Mouse (Mus musculus) MEL (cell line): ENCODE measurements at regions not wholly inside any gene's neighbourhood (a gene's known extent, or its start where the extent isn't known, plus 50 kb on each side); places are given as distances from the start of the nearest gene placed in this dataset.

Experiments
- DNase-seq: peaks from one replicate; pipeline ENCODE4 v3.0.0; 2011; ENCODE audit warnings: low read depth, low spot score
- H3K27ac ChIP-seq: 2 replicates; pipeline ENCODE4 v1.5.1; 2012; ENCODE audit warnings: low read depth, mild to moderate bottlenecking, control low read depth, low read length, moderate library complexity; ENCODE audit not compliant: control insufficient read depth
- H3K27me3 ChIP-seq, 2 experiments: fragments of 150-350 bp in 1 of 2; sonication (generic) in 1 of 2; 2 replicates each; pipeline ENCODE4 v1.6.1; 2012; ENCODE audit warnings: low read length in 2 of 2, mild to moderate bottlenecking in 2 of 2, improper control_type of control experiment in 1 of 2, moderate library complexity in 1 of 2; ENCODE audit not compliant: insufficient read depth in 2 of 2, control insufficient read depth in 1 of 2
- H3K36me3 ChIP-seq, 2 experiments: 2 replicates each; pipeline ENCODE4 v1.6.1; 2012 to 2014; ENCODE audit warnings: low read length in 2 of 2, improper control_type of control experiment in 1 of 2, inconsistent platforms in 1 of 2, mild to moderate bottlenecking in 1 of 2; ENCODE audit not compliant: insufficient read depth in 2 of 2, control insufficient read depth in 1 of 2
- H3K4me1 ChIP-seq, 2 experiments: fragments of 150-350 bp in 1 of 2; sonication (generic) in 1 of 2; 2 replicates each; pipeline ENCODE4 v1.6.1; 2012; ENCODE audit warnings: low read length in 2 of 2, improper control_type of control experiment in 1 of 2, mild to moderate bottlenecking in 1 of 2; ENCODE audit not compliant: insufficient read depth in 2 of 2, control insufficient read depth in 1 of 2
- H3K4me3 ChIP-seq, 2 experiments: fragments of 150-350 bp in 1 of 2; sonication (generic) in 1 of 2; 2 replicates each; pipeline ENCODE4 v1.5.1; 2012; ENCODE audit warnings: low read depth in 2 of 2, low read length in 2 of 2, mild to moderate bottlenecking in 2 of 2, moderate library complexity in 2 of 2, control low read depth in 1 of 2, improper control_type of control experiment in 1 of 2; ENCODE audit not compliant: control insufficient read depth in 1 of 2, insufficient read depth in 1 of 2
- H3K79me2 ChIP-seq: 2 replicates; pipeline ENCODE4 v1.6.1; 2012; ENCODE audit warnings: mild to moderate bottlenecking, low read length, moderate library complexity; ENCODE audit not compliant: control insufficient read depth, poor library complexity, insufficient read depth
- H3K9ac ChIP-seq: 2 replicates; pipeline ENCODE4 v1.6.1; 2012; ENCODE audit warnings: low read depth, mild to moderate bottlenecking, control low read depth, low read length, moderate library complexity; ENCODE audit not compliant: control insufficient read depth, poor library complexity, severe bottlenecking
- H3K9me3 ChIP-seq: fragments of 150-350 bp; sonication (generic); replicated peaks from 2 replicates; pipeline ENCODE4 v1.6.1; 2012; ENCODE audit warnings: mild to moderate bottlenecking, low read length, improper control_type of control experiment, moderate library complexity; ENCODE audit not compliant: insufficient read depth
- CHD2 ChIP-seq: IDR thresholded peaks from 2 replicates; pipeline ENCODE4 v1.6.1; 2011; ENCODE audit warnings: low read length, improper control_type of control experiment
- CTCF ChIP-seq, 3 experiments: IDR thresholded peaks in 2 of 3; conservative IDR thresholded peaks in 1 of 3; 2 replicates each; pipeline ENCODE4 v1.5.1; 2011 to 2012; ENCODE audit warnings: low read length in 3 of 3, low read depth in 2 of 3, mild to moderate bottlenecking in 2 of 3, improper control_type of control experiment in 1 of 3, inconsistent platforms in 1 of 3, mixed read lengths in 1 of 3, moderate library complexity in 1 of 3; ENCODE audit not compliant: control insufficient read depth in 1 of 3, insufficient read depth in 1 of 3, poor library complexity in 1 of 3, severe bottlenecking in 1 of 3
- EP300 ChIP-seq, 2 experiments: IDR thresholded peaks; 2 replicates each; pipeline ENCODE4 v1.6.1; 2011; ENCODE audit warnings: improper control_type of control experiment in 2 of 2, low read length in 2 of 2, low read depth in 1 of 2, mild to moderate bottlenecking in 1 of 2
- ETS1 ChIP-seq: IDR thresholded peaks from 2 replicates; pipeline ENCODE4 v1.6.1; 2012; ENCODE audit warnings: low read depth, mild to moderate bottlenecking, inconsistent platforms, low read length, improper control_type of control experiment, moderate library complexity
- GABPA ChIP-seq: IDR thresholded peaks from 2 replicates; pipeline ENCODE4 v1.6.1; 2012; ENCODE audit warnings: low read depth, mild to moderate bottlenecking, inconsistent platforms, low read length, improper control_type of control experiment, moderate library complexity
- GATA1 ChIP-seq: IDR thresholded peaks from 2 replicates; pipeline ENCODE4 v1.6.1; 2011; ENCODE audit warnings: low read depth, low read length, improper control_type of control experiment
- HCFC1 ChIP-seq: IDR thresholded peaks from 2 replicates; pipeline ENCODE4 v1.6.1; 2012; ENCODE audit warnings: low read depth, mild to moderate bottlenecking, inconsistent platforms, low read length, improper control_type of control experiment, moderate library complexity
- JUND ChIP-seq: IDR thresholded peaks from 2 replicates; pipeline ENCODE4 v1.6.1; 2011; ENCODE audit warnings: low read depth, mild to moderate bottlenecking, improper control_type of control experiment, low read length
- KAT2A ChIP-seq: conservative IDR thresholded peaks from 2 replicates; pipeline ENCODE4 v1.6.1; 2012; ENCODE audit warnings: low read depth, low read length, improper control_type of control experiment, inconsistent platforms
- MAFK ChIP-seq: IDR thresholded peaks from 2 replicates; pipeline ENCODE4 v1.6.1; 2011; ENCODE audit warnings: low read depth, mild to moderate bottlenecking, low read length, improper control_type of control experiment, borderline replicate concordance
- MAX ChIP-seq: IDR thresholded peaks from 2 replicates; pipeline ENCODE4 v1.6.1; 2011; ENCODE audit warnings: low read length, improper control_type of control experiment
- MAZ ChIP-seq: IDR thresholded peaks from 2 replicates; pipeline ENCODE4 v1.6.1; 2012; ENCODE audit warnings: low read depth, mild to moderate bottlenecking, inconsistent platforms, low read length, improper control_type of control experiment
- MXI1 ChIP-seq: IDR thresholded peaks from 2 replicates; pipeline ENCODE4 v1.6.1; 2011; ENCODE audit warnings: mild to moderate bottlenecking, low read depth, low read length, improper control_type of control experiment
- MYB ChIP-seq: IDR thresholded peaks from 2 replicates; pipeline ENCODE4 v1.6.1; 2011; ENCODE audit warnings: mild to moderate bottlenecking, low read depth, low read length, improper control_type of control experiment
- NELFE ChIP-seq: IDR thresholded peaks from 2 replicates; pipeline ENCODE4 v1.6.1; 2011; ENCODE audit warnings: low read depth, low read length, improper control_type of control experiment
- POLR2A ChIP-seq, 2 experiments: IDR thresholded peaks; 2 replicates each; pipeline ENCODE4 v1.6.1; 2011 to 2012; ENCODE audit warnings: low read length in 2 of 2, mild to moderate bottlenecking in 2 of 2, control low read depth in 1 of 2, improper control_type of control experiment in 1 of 2, low read depth in 1 of 2, moderate library complexity in 1 of 2; ENCODE audit not compliant: control insufficient read depth in 1 of 2, insufficient read depth in 1 of 2, poor library complexity in 1 of 2
- POLR2AphosphoS5 ChIP-seq: IDR thresholded peaks from 2 replicates; pipeline ENCODE4 v1.6.1; 2012; ENCODE audit warnings: low read depth, borderline replicate concordance, mild to moderate bottlenecking, inconsistent platforms, low read length, moderate library complexity, mixed read lengths
- RCOR1 ChIP-seq: IDR thresholded peaks from 2 replicates; pipeline ENCODE4 v1.6.1; 2012; ENCODE audit warnings: low read depth, mild to moderate bottlenecking, inconsistent platforms, low read length, improper control_type of control experiment
- SIN3A ChIP-seq: IDR thresholded peaks from 2 replicates; pipeline ENCODE4 v1.6.1; 2012; ENCODE audit warnings: low read length, improper control_type of control experiment, inconsistent platforms
- SMC3 ChIP-seq: IDR thresholded peaks from 2 replicates; pipeline ENCODE4 v1.6.1; 2011; ENCODE audit warnings: low read depth, low read length, improper control_type of control experiment
- TAL1 ChIP-seq: IDR thresholded peaks from 2 replicates; pipeline ENCODE4 v1.6.1; 2012; ENCODE audit warnings: mild to moderate bottlenecking, inconsistent platforms, low read length, moderate library complexity, mixed read lengths
- UBTF ChIP-seq: IDR thresholded peaks from 2 replicates; pipeline ENCODE4 v1.6.1; 2012; ENCODE audit warnings: low read depth, mild to moderate bottlenecking, inconsistent platforms, low read length, improper control_type of control experiment, moderate library complexity, borderline replicate concordance; ENCODE audit not compliant: insufficient read depth
- USF2 ChIP-seq, 2 experiments: IDR thresholded peaks; 2 replicates each; pipeline ENCODE4 v1.6.1; 2011 to 2012; ENCODE audit warnings: improper control_type of control experiment in 2 of 2, low read length in 2 of 2, borderline replicate concordance in 1 of 2, inconsistent platforms in 1 of 2, low read depth in 1 of 2, mild to moderate bottlenecking in 1 of 2; ENCODE audit not compliant: insufficient read depth in 1 of 2
- ZC3H11A ChIP-seq: IDR thresholded peaks from 2 replicates; pipeline ENCODE4 v1.6.1; 2012; ENCODE audit warnings: low read depth, mild to moderate bottlenecking, inconsistent platforms, low read length, improper control_type of control experiment
- ZMIZ1 ChIP-seq: IDR thresholded peaks from 2 replicates; pipeline ENCODE4 v1.6.1; 2012; ENCODE audit warnings: low read depth, mild to moderate bottlenecking, inconsistent platforms, low read length, improper control_type of control experiment, moderate library complexity
- ZNF384 ChIP-seq: IDR thresholded peaks from 2 replicates; pipeline ENCODE4 v1.6.1; 2012; ENCODE audit warnings: low read depth, mild to moderate bottlenecking, inconsistent platforms, low read length, improper control_type of control experiment

- Histone ChIP-seq H3K27me3 (no peaks in the 10 kb centered on the region), H3K36me3 (no peaks in the 10 kb centered on the region), H3K79me2 (no peaks in the 10 kb centered on the region), H3K9me3 (no peaks in the 10 kb centered on the region), H3K9ac (no peak overlapping the region), H3K27ac (no peak overlapping the region), H3K4me3 (peak overlapping the region in 1 of 2 experiments; percentile 41; a peak in 1 of 4 replicates), H3K4me1 (peaks cover 2 to 4% of the 10 kb centered on the region in 2 experiments; a peak in 3 of 4 replicates)
- DNase-seq: peak; percentile 51
- no peak for TF ChIP-seq ZNF384
- no peak for TF ChIP-seq HCFC1
- TF ChIP-seq SIN3A: 0 out of 2 replicates have a peak, but pooled peaks have one; percentile 28
- 0 out of 2 replicates have a peak, but pooled peaks have one; percentile 21 for TF ChIP-seq MAZ
- no peak for TF ChIP-seq RCOR1
- no peak for TF ChIP-seq ETS1
- peak; percentile 12 to 27; a peak in 1 of 4 replicates for TF ChIP-seq EP300 (IDR thresholded peaks at IDR 0.05; ENCODE audit: low read depth in 1 of 2, low read length in 2 of 2)
- no peak for TF ChIP-seq CTCF (IDR thresholded peaks at IDR 0.05 in 2 of 3, conservative IDR thresholded peaks at IDR 0.05 in 1 of 3; ENCODE audit: control insufficient read depth in 1 of 3, insufficient read depth in 1 of 3, low read depth in 2 of 3, low read length in 3 of 3, poor library complexity in 1 of 3, severe bottlenecking in 1 of 3)
- TF ChIP-seq TAL1: no peak
These were observed 102.4 kb downstream of the Mn1 start for GRCm38 (mm10) chr5:111519500-111520041.

- TF ChIP-seq ZC3H11A (no peak), ZMIZ1 (no peak), CTCF (IDR thresholded peaks at IDR 0.05 in 2 of 3, conservative IDR thresholded peaks at IDR 0.05 in 1 of 3; ENCODE audit: control insufficient read depth in 1 of 3, insufficient read depth in 1 of 3, low read depth in 2 of 3, low read length in 3 of 3, poor library complexity in 1 of 3, severe bottlenecking in 1 of 3) (no peak), POLR2A (IDR thresholded peaks at IDR 0.05; ENCODE audit: control insufficient read depth in 1 of 2, insufficient read depth in 1 of 2, low read depth in 1 of 2, low read length in 2 of 2, poor library complexity in 1 of 2) (no peak)
- no peak overlapping the region for H3K27ac ChIP-seq
These were observed 104.7 kb downstream of the Mn1 start for GRCm38 (mm10) chr5:111521866-111522265.

DNA sequence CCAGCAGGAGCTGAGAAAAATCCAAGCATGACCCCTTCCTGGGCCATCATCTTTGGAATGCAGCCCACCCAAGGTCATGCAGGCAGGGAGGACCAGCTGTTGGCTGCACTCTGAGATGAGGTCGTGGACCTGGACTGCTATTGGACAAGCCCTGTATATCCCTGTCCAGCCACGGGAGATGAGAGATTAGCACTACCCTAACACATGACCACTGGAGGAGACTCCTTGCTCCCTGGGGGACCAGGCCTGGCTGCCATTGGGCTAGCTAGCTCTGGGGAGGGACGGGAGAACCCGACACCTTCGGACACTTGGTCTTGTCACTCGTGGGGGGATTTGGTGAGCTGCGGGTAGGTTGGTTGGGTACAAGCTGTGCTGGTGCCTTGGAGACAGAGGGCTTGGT, 105.4 kb downstream of the Mn1 start:
- Histone ChIP-seq H3K27me3 (no peaks in the 10 kb centered on the region), H3K79me2 (no peaks in the 10 kb centered on the region), H3K36me3 (no peaks in the 10 kb centered on the region), H3K9ac (no peak overlapping the region), H3K4me1 (no peaks in the 10 kb centered on the region; a peak in 1 of 4 replicates), H3K4me3 (no peak overlapping the region), H3K27ac (no peak overlapping the region), H3K9me3 (no peaks in the 10 kb centered on the region)
- DNase-seq: no peak
- no peak for TF ChIP-seq GATA1
- no peak for TF ChIP-seq HCFC1
- TF ChIP-seq EP300 (IDR thresholded peaks at IDR 0.05; ENCODE audit: low read depth in 1 of 2, low read length in 2 of 2): no peak
- no peak for TF ChIP-seq SMC3
- no peak for TF ChIP-seq MYB
- no peak for TF ChIP-seq UBTF
- TF ChIP-seq ZNF384: no peak
- no peak for TF ChIP-seq CHD2
- no peak for TF ChIP-seq MXI1
- no peak for TF ChIP-seq NELFE
- TF ChIP-seq MAX: no peak
- no peak for TF ChIP-seq USF2 (IDR thresholded peaks at IDR 0.05; ENCODE audit: borderline replicate concordance in 1 of 2, insufficient read depth in 1 of 2, low read depth in 1 of 2, low read length in 2 of 2)
- no peak for TF ChIP-seq GABPA
- TF ChIP-seq JUND: no peak
- TF ChIP-seq KAT2A: no peak
- TF ChIP-seq POLR2AphosphoS5: no peak
- no peak for TF ChIP-seq MAFK

More at GRCm38 (mm10) chr5:111521866-111522265, 104.7 kb downstream of the Mn1 start:
- no peak for DNase-seq
- Histone ChIP-seq H3K9me3 (no peaks in the 10 kb centered on the region), H3K36me3 (no peaks in the 10 kb centered on the region), H3K79me2 (no peaks in the 10 kb centered on the region), H3K27me3 (no peaks in the 10 kb centered on the region), H3K9ac (no peak overlapping the region), H3K4me3 (no peak overlapping the region), H3K4me1 (no peaks in the 10 kb centered on the region; a peak in 1 of 4 replicates)
